Mouse (Mus musculus) lung, postnatal 0 days (tissue): ENCODE data around the gene Nup85.

Source experiments
- CTCF ChIP-seq: IDR thresholded peaks from 2 replicates; pipeline ENCODE4 v1.5.1; 2016; ENCODE audit warnings: antibody characterized with exemption, mild to moderate bottlenecking
- EP300 ChIP-seq: IDR thresholded peaks from 2 replicates; pipeline ENCODE4 v1.6.1; 2016; ENCODE audit warnings: antibody characterized with exemption, mild to moderate bottlenecking, control low read depth

GRCm38 (mm10) chr11:115612059-115612409 lies 47.8 kb downstream of the Nup85 start:
- TF ChIP-seq CTCF (peak; percentile 49), EP300 (no peak)
